Mouse (Mus musculus): ENCODE measurements around the gene Auh. TPM values are rescaled to one million over a fixed set of nuclear protein-coding genes. Genes with fewer than 3 reads are reported as not detected.
A peak's percentile ranks its signal among the peaks of the same experiment; 100 is the strongest.

Gene Auh
- polyA plus RNA-seq, 2 experiments from 2014 or later = 30.0 to 34.8 TPM

- no peak for ATAC-seq
Measured at GRCm38 (mm10) chr13:52878823-52879222, 50.7 kb downstream of the Auh start.

- ATAC-seq = no peak
Measured at GRCm38 (mm10) chr13:52875541-52876325, 53.7 kb downstream of the Auh start.

- no peak for ATAC-seq
Measured at GRCm38 (mm10) chr13:52875089-52875488, 54.4 kb downstream of the Auh start.

GRCm38 (mm10) chr13:52874338-52874737 lies 55.1 kb downstream of the Auh start:
- ATAC-seq = peak; percentile 57

GRCm38 (mm10) chr13:52873923-52874322 lies 55.6 kb downstream of the Auh start:
- peak; percentile 51 for ATAC-seq

- no peak for ATAC-seq
Measured at GRCm38 (mm10) chr13:52866005-52866792, 63.3 kb downstream of the Auh start.

- ATAC-seq = no peak
Measured at GRCm38 (mm10) chr13:52863436-52863835, 66.0 kb downstream of the Auh start.

- ATAC-seq = peak; percentile 49
Measured at GRCm38 (mm10) chr13:52860006-52860685, 69.3 kb downstream of the Auh start.

GRCm38 (mm10) chr13:52859065-52859820 lies 70.2 kb downstream of the Auh start:
- ATAC-seq = no peak

GRCm38 (mm10) chr13:52858373-52858772 lies 71.1 kb downstream of the Auh start:
- ATAC-seq = no peak

GRCm38 (mm10) chr13:52857781-52858180 lies 71.7 kb downstream of the Auh start:
- ATAC-seq = no peak

GRCm38 (mm10) chr13:52853536-52853935 lies 75.9 kb downstream of the Auh start:
- no peak for ATAC-seq

GRCm38 (mm10) chr13:52851886-52852285 lies 77.6 kb downstream of the Auh start:
- ATAC-seq = no peak

- no peak for ATAC-seq
Measured at GRCm38 (mm10) chr13:52850024-52850723, 79.3 kb downstream of the Auh start.

- no peak for ATAC-seq
Measured at GRCm38 (mm10) chr13:52849394-52849801, 80.1 kb downstream of the Auh start.

GRCm38 (mm10) chr13:52847481-52847880 lies 82.0 kb downstream of the Auh start:
- no peak for ATAC-seq

- no peak for ATAC-seq
Measured at GRCm38 (mm10) chr13:52847071-52847470, 82.4 kb downstream of the Auh start.

GRCm38 (mm10) chr13:52845618-52846017 lies 83.9 kb downstream of the Auh start:
- ATAC-seq = no peak

- ATAC-seq = no peak
Measured at GRCm38 (mm10) chr13:52843536-52844178, 85.8 kb downstream of the Auh start.

- ATAC-seq = no peak
Measured at GRCm38 (mm10) chr13:52836231-52836630, 93.2 kb downstream of the Auh start.

- ATAC-seq = no peak
Measured at GRCm38 (mm10) chr13:52834591-52834990, 94.9 kb downstream of the Auh start.
